Mouse (Mus musculus) lung, adult 2 months (tissue): ENCODE measurements at regions not wholly inside any gene's neighbourhood (a gene's known extent, or its start where the extent isn't known, plus 50 kb on each side); places are given as distances from the start of the nearest gene placed in this dataset.
A peak's percentile ranks its signal among the peaks of the same experiment; 100 is the strongest.

ENCODE experiments used
- DNase-seq: peaks from one replicate; pipeline ENCODE4 v3.0.0; 2022
- H3K4me1 ChIP-seq: fragments of 200-500 bp; 2 replicates; pipeline ENCODE4 v1.6.1; 2011; ENCODE audit warnings: low read length; ENCODE audit not compliant: control insufficient read depth, insufficient read depth
- H3K4me3 ChIP-seq: fragments of 200-500 bp; replicated peaks from 2 replicates; pipeline ENCODE3; 2011; ENCODE audit warnings: low read depth, mild to moderate bottlenecking, control low read depth, low read length; ENCODE audit errors: extremely low read depth
- CTCF ChIP-seq: fragments of 200-500 bp; IDR thresholded peaks from 2 replicates; pipeline ENCODE4 v1.5.1; 2011; ENCODE audit warnings: mild to moderate bottlenecking, low read length, control low read depth; ENCODE audit not compliant: insufficient read depth
- POLR2A ChIP-seq: fragments of 200-500 bp; IDR thresholded peaks from 2 replicates; pipeline ENCODE4 v1.6.1; 2011; ENCODE audit warnings: low read depth, mild to moderate bottlenecking, control low read depth, low read length, borderline replicate concordance; ENCODE audit errors: extremely low read depth
- WGBS: fragments of 180-500 bp; shearing (Covaris S2); methylation state at CpG from one replicate; pipeline ENCODE4 v1.1.7; 2018; 5-methylcytosine and 5-hydroxymethylcytosine counted together

DNA sequence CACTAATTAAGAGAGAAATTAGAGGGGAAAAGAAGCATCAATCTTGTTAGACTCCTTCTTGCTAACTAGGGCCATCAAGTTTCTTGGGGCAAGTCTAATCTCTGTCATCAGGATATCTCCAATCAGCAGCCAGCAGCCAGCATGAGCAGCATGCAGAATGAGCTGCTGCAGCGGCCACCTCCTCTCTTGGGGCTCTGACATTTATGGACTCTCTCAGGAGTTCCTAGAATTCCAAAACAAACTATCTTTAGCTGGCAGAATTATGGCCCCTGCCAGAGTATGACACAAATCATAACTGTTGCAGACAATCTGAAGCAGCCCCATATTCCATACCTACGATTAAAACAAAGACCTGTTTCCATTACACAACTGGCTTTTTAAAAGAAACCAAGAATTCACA is 56.0 kb upstream of the Tfap2a start:
- no peak for TF ChIP-seq POLR2A
- no peak for TF ChIP-seq CTCF
- Histone ChIP-seq H3K4me3 (no peak overlapping the region), H3K4me1 (no peaks in the 10 kb centered on the region)
- WGBS, result 54% methylated on average over 2 of the region's 2 CpGs
- DNase-seq, result no peak

DNA sequence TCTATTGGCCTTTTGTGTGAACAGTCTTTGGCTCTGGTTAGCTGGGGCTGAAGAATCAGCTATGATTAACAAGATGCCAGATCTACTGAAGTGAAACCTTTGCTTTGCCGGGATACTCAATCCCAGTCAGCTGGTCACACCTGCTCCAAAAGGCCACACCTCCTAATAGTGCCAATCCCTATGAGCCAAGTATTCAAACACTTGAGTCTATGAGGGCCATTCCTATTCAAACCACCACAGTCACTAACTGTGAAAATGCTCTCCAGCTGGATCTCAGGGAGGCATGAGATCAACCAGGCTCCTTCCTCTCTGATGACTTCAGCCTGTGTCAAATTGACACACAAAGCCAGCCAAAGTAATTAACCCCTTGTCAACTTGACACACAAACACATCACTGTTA is 54.8 kb upstream of the Tfap2a start:
- Histone ChIP-seq H3K4me1 (no peaks in the 10 kb centered on the region), H3K4me3 (no peak overlapping the region)
- no peak for TF ChIP-seq CTCF
- TF ChIP-seq POLR2A, result no peak
- peak; percentile 16 for DNase-seq
- 50% methylated on average over 1 of the region's 1 CpGs for WGBS

DNA sequence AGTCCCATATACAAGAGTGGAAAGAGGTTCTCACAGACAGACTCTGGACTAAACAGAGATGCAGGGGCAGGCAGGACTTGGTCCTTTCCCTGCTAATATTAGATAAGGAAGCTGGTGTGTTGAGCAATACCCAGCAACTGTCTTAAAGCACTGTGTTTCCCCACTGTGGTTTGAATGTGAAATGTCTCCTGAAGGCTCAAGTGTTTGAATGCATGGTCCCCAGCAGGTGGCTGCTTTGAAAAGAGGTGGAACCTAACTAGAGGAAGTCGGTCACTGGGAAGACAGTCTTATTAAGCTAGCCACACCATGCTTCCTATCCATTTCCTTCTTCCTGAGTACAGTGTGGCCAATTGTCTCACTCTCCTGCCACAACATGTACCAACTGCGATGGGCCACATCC is 50.0 kb upstream of the Tfap2a start:
- DNase-seq, result no peak
- Histone ChIP-seq H3K4me1 (no peaks in the 10 kb centered on the region), H3K4me3 (no peak overlapping the region)
- WGBS, result 32% methylated on average over 2 of the region's 2 CpGs
- TF ChIP-seq CTCF (no peak), POLR2A (no peak)
